Mouse (Mus musculus) kidney, adult 9 months (tissue): ENCODE data around the gene Mfap4.

Experiments used
- DNase-seq: peaks from one replicate; pipeline ENCODE4 v3.0.0; 2022

Gene Mfap4

GRCm38 (mm10) chr11:61484613-61485540, at the start of gene Mfap4:
Gene Mfap4 (plus strand): TSS chr11:61485431.
- no peak for DNase-seq

DNA sequence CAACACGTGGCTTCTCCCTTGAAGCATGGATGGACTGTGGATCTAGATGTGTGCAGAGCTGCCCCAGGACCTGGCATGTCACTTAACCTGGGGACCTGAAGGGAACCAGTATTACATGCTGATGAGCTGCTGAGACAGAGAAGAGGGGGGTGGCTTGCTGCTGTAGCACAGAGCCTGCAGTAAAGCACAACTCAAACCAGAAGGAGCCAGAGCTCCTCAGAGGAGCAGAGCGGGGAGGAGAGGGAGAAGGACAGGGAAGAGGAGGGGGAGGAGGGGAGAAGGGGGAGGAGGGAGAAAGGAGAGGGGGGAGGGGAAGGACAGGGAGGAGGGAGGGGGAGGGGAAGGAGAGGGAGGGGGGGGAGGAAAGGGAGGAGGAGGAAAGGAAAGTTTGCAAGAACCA, 48.9 kb upstream of the Mfap4 start:
- DNase-seq, result no peak

GRCm38 (mm10) chr11:61439170-61439569, 46.1 kb upstream of the Mfap4 start:
- no peak for DNase-seq

DNA sequence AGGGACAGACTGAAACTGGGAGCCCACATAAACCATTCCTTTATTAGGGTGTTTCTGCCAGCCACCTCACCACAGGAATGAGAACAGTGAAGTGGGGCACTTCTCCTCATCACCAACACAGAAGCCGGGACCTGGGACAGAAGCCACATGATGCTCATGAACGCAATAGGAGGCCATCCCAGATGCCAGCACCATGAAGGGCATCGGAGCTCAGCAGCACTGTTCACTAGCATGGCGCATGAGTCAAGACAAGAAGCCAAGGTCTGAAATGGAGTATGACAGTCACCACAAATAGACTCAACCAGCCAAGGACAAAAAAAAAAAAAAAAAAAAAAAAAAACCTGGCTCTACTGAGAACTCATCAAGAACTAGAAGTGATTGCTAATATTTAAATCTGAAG, 44.8 kb upstream of the Mfap4 start:
- DNase-seq, result no peak

DNA sequence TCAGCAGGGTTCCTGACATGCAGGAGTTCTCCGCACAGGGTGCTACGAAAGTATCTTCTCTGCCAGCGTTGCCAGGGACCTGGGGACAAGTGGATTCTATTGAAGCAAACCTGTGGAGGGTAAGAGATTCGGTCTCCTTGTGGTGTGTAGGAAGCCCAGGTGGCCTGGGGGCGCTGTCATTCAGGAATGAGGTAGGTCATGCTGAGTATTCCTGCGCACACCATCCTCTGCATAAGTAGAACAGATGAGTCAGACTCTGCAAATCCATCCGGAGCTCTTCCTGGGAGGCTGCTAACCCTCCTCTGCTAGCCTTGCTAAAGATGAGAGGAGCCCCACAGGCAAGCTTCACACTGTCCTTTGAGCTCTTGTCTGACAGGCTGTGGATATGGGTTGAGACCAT, 43.6 kb upstream of the Mfap4 start:
- no peak for DNase-seq

GRCm38 (mm10) chr11:61443807-61444206, 41.4 kb upstream of the Mfap4 start:
- DNase-seq, result no peak

- DNase-seq, result no peak
These were observed 37.9 kb upstream of the Mfap4 start for GRCm38 (mm10) chr11:61447296-61447695.

DNA sequence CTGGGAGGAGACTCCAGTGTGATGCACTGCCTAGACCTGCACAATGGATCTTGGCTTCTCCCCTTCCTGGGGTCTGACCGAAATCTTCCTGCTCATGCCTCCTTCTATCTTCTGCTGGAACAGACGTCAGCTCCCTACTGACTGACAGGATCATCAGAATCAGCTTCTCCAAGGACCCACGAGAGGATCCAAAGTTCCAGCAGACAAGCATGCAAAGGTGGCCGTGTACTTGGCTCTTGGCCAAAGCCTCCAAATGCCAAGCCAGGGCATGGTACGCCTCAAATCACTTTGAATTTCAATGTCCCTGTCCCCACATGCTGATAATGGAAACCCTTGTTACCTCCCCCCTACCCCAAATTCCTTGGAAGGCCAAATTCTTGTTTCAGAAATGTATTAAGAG, 37.2 kb upstream of the Mfap4 start:
- DNase-seq, result peak; percentile 6

GRCm38 (mm10) chr11:61448599-61449225, 36.5 kb upstream of the Mfap4 start:
- no peak for DNase-seq

DNA sequence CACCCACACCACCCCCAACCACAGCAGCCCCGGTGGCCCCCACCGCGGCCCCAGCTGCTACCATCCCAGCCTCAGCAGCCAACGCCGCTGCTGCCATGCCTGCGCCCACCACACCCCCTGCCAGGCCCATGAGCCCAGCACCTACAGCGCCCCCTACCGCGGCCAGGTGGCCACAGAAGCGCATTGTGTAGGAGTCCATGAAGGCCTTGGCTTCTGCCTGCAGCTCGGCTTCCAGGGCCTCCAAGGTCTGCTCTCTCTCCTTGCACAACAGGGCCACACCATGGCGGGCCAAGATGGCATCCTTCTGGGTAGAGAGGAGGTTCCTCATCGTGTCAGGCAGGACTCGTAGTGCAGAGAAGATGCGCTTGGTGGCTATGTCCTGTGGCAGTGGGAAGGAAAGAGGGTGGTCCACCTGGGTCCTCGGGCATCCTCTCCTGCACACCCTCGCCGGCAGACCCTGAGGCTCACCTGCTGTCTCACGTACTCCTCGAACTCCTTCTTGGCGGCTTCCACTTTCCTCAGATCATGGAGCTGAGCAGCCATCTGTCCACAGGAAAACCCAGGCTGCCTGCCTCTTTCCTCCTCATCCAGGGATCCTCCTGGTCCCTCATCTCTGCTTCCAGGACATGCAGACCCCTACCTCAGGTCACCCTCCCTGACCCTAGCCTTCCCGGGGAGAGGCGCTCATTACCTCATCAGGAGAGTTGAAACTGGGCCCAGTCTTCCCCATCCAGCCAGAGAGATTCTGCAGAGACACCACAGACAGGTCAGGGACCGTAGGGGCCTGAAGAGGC, 35.5 kb upstream of the Mfap4 start:
- no peak for DNase-seq

DNA sequence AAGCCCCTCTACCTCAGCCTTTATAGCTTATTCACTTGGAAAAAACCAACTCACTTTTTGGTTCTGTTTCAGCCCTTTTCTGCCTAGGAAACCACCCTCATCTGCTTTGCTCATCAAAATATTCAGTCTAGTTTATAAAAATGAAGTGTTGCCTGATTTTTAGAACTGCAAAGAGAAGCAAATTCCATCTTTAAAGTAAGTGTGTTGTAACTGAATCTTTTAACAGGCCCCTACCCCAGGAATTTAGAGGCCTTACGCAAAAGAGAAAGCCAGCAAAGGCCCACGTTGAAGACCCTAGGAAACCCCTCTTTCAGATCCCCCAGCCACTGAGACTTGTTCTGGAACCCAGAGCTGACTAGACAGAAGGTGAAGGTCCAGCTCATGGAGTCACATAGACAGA, 21.2 kb upstream of the Mfap4 start:
- no peak for DNase-seq

DNA sequence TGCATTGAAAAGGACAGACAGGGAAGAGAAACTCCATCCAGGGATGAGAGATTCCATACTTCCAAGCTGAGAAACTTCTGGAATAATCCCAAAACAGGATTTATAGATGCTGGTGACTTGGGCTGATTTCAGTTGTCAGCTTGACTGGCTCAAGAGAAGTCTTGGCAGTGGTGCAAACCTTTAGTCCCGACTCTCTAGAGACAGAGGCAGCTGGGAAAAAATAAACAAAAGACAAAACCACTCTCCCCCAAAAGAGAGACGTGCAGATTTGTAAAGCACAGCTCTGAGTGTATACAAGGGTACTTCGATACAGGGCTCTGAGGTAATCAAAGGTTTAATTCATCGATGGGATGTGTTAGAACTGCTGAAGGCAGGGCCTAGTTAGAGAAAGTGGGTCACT, 19.8 kb upstream of the Mfap4 start:
- no peak for DNase-seq

- DNase-seq, result no peak
These were observed 16.7 kb upstream of the Mfap4 start for GRCm38 (mm10) chr11:61468534-61468933.

DNA sequence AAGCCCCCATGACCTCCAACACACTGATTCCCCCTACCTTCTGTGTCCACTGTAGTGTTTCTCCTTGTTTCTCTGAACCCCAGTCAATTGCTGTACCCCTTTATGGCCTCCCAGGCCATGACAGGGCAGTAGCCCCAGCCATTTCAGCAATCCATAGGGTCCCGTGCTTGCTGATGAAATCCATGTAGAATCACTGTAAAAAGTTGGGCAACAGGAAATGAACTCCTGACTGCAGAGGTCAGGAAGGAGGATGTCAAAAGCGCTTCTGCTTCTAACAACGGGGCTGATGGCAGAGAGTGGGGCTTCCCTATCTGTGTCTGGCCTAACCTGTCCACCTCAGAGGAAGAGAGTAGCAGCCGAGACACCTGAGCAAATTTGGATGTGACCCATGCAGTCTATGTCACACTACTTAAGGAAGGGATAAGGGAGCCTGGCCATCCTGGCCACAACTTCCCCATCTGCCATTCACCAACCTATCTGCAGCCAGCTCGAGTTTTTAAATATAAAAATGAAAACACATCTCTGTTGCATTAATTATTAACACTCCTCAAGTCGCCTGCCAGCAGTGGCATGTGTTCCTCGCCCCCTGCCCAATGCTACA, 15.8 kb upstream of the Mfap4 start:
- no peak for DNase-seq

DNA sequence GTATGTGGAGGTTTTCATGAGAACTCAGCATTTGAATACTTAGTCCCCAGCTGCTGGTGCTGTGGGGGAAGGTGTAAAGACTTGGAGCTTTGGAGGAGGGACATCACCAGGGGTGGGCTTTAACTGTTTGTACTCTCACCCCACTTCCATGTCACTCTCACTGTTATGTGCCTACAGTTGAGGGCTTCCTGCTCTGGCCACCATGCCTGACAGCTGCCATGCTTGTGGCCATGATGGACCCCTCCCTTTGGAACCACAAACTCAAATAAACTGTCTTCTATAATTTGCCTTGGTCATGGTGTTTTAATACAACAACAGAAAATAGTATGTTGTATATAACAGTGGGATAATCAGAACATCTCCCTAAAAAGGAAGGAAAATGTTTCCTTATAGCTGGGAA, 14.4 kb upstream of the Mfap4 start:
- DNase-seq, result no peak

DNA sequence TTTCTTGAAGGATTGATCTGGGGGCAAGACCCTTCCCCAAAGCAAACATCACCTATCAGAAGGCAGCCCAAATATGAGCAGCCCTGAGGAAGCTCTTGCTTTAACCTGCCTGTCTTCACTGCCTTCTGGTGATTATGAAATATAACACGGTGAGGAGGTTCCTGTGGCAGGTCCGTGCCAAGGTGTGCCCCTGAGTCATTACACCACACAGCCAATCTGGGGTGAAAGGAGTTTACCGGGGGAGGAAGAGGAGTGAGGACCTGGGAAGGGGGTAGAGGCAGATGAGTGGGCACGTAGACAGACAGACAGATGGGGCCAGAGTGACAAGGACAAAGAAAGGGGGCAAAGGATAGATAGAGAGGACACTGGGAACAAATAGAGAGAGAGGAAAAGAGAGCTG, 11.6 kb upstream of the Mfap4 start:
- DNase-seq, result no peak

GRCm38 (mm10) chr11:61476786-61477382, 8.3 kb upstream of the Mfap4 start:
- peak; percentile 42 for DNase-seq

GRCm38 (mm10) chr11:61477566-61478508, 7.4 kb upstream of the Mfap4 start:
- no peak for DNase-seq

DNA sequence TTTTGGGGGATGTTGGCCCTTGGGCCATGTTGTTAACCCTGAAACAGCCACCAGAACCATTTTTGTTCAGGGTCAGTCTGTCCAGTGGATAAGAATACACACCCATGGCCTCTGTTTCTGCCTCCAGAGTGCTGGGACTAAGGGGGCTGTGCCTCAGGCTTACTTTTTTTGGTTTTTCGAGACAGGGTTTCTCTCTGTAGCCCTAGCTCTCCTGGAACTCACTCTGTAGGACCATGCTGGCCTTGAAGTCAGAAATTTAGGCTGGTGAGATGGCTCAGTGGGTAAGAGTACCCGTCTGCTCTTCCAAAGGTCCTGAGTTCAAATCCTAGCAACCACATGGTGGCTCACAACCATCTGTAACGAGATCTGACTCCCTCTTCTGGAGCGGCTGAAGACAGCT, 6.4 kb upstream of the Mfap4 start:
- DNase-seq, result no peak

- no peak for DNase-seq
These were observed 3.8 kb upstream of the Mfap4 start for GRCm38 (mm10) chr11:61481239-61482090.
